Mouse (Mus musculus) olfactory bulb, adult 2 months (tissue): ENCODE measurements at regions not wholly inside any gene's neighbourhood (a gene's known extent, or its start where the extent isn't known, plus 50 kb on each side); places are given as distances from the start of the nearest gene placed in this dataset.

Source experiments
- CTCF ChIP-seq: fragments of 200-500 bp; IDR thresholded peaks from 2 replicates; pipeline ENCODE4 v1.5.1; 2012; ENCODE audit warnings: low read depth, mild to moderate bottlenecking, low read length, moderate library complexity; ENCODE audit not compliant: insufficient read depth
- POLR2A ChIP-seq: fragments of 200-500 bp; IDR thresholded peaks from 2 replicates; pipeline ENCODE4 v1.6.1; 2012; ENCODE audit warnings: mild to moderate bottlenecking, low read depth, low read length, moderate library complexity; ENCODE audit not compliant: insufficient read depth

DNA sequence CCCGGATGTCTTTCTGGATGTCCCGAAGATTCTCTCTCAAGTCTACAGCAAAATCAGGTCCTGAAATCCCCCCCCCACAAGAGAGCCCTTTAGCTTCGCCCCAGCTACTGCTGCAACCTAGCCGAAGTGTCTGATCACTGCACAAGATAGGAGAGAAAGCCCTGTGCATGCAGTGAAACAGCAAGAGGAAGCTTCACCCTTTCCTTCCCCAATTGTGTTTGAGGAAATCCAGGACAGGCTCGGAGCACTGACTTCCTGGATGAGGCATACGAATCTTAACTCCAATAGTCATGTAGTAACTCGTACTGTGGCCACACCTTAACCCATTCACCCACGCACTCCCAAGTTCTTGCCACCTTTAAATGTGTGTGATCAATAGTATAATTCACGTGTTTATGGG is 82.7 kb upstream of the 4933415F23Rik start:
- TF ChIP-seq CTCF (no peak), POLR2A (no peak)
